8 mouse cellular contexts compared by ENCODE assay signal in the genomic region with DNA sequence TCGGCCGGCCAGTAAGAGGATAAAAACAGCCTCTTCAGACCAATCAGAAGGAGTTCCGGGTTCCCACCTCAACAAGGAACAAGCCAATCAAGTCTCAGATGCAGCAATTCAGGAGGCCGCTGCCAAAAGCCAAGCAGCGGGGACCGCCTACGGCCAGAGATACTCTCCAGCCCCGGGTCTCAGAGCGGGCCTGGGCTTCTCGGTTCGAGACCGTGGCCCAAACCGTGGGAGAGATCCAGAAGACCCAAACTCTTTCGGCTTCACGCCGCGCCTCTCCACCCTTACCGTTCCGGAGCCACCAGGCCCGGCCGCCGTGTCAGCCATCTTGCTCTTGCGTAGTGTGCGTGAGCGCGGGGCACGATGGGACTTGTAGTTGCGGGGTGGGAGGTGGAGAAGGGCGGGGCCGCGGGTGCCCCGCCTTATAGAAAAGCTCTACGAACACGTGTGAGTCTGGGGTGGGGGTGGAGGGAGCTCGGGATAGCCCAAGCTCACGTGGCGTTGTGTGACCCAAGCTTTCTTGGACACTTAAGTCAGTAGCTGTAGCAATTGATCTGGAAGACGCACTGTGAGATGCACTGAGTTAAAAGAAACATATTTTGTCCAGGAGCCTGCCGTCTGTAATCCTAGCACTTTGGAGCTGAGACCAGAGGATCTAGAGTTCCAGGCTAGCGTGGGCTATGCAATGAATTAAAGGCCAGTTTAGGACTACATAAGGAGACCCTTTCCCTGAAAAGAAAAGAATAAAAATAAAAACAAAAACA. TPM values are rescaled to one million over a fixed set of nuclear protein-coding genes. Genes with fewer than 3 reads are reported as not detected.
DNase-seq lines count a peak whose midpoint lies in the region; ATAC-seq and TF ChIP-seq lines count a peak whose summit lies in the region.

TSS of gene Taf8 (minus strand) at position 347 of the 761 bp plus-strand sequence.

- peaks cover 20% of the 10 kb centered on the region for H3K36me3 ChIP-seq in kidney, embryonic 14.5 days (ENCODE audit: control insufficient read depth, insufficient read depth, low read length)
- peaks cover 31% of the 10 kb centered on the region for H3K36me3 ChIP-seq in limb, embryonic 15.5 days

- 2% methylated on average over 40 of the region's 40 CpGs for WGBS in kidney, embryonic 14.5 days
- WGBS in limb, embryonic 15.5 days, result 1% methylated on average over 40 of the region's 40 CpGs

- H3K4me3 ChIP-seq in bone marrow macrophage, adult 2 months (ENCODE audit: insufficient read depth, low read length), result peak within 1 kb of the TSS; percentile 87
- peak within 1 kb of the TSS; percentile 83 for H3K4me3 ChIP-seq in embryonic fibroblast, embryonic 13.5 days (ENCODE audit: insufficient read depth, low read length)
- H3K4me3 ChIP-seq in kidney, embryonic 14.5 days (ENCODE audit: low read length), result peak within 1 kb of the TSS; percentile 73
- peak within 1 kb of the TSS; percentile 71 for H3K4me3 ChIP-seq in limb, embryonic 15.5 days

- H3K9ac ChIP-seq in kidney, embryonic 14.5 days (ENCODE audit: low read depth, low read length), result peak within 1 kb of the TSS; percentile 81
- peak within 1 kb of the TSS; percentile 74 for H3K9ac ChIP-seq in limb, embryonic 15.5 days

- peak; percentile 95 for ATAC-seq in kidney, embryonic 14.5 days (ENCODE audit: low FRiP score, low TSS enrichment)
- ATAC-seq in limb, embryonic 15.5 days (ENCODE audit: insufficient number of reproducible peaks, low FRiP score, low TSS enrichment, low read depth), result peak; percentile 92

- DNase-seq in A20 (ENCODE audit: low read depth, low spot score), result peak; percentile 99
- peak; percentile 94 to 96 for DNase-seq in heart, adult 9 months (ENCODE audit: low spot score in 2 of 2)
- DNase-seq in monocyte, adult 2 months (ENCODE audit: low read depth in 1 of 2, low spot score in 2 of 2), result peak; percentile 83 to 89
- peak; percentile 90 to 93 for DNase-seq in spleen, postnatal 36 days (ENCODE audit: low spot score in 2 of 2)

- H3K9me3 ChIP-seq in kidney, embryonic 14.5 days (ENCODE audit: control insufficient read depth, low read length), result no peaks in the 10 kb centered on the region
- no peaks in the 10 kb centered on the region for H3K9me3 ChIP-seq in limb, embryonic 15.5 days

- no peaks in the 10 kb centered on the region for H3K27me3 ChIP-seq in kidney, embryonic 14.5 days (ENCODE audit: control insufficient read depth, insufficient read depth, low read length)
- H3K27me3 ChIP-seq in limb, embryonic 15.5 days, result no peaks in the 10 kb centered on the region

- TF ChIP-seq CTCF in bone marrow macrophage, adult 2 months (IDR thresholded peaks at IDR 0.05; ENCODE audit: low read depth, low read length), result no peak
- no peak for TF ChIP-seq CTCF in embryonic fibroblast, embryonic 13.5 days (IDR thresholded peaks at IDR 0.05; ENCODE audit: borderline replicate concordance, insufficient read depth, low read length)

- H3K4me1 ChIP-seq in bone marrow macrophage, adult 2 months (ENCODE audit: control insufficient read depth, insufficient read depth, low read length), result peaks cover 40% of the 10 kb centered on the region
- peaks cover 6% of the 10 kb centered on the region; the same call in 1 of the 2 replicates for H3K4me1 ChIP-seq in embryonic fibroblast, embryonic 13.5 days (ENCODE audit: control insufficient read depth, insufficient read depth, low read length)
- peaks cover 14% of the 10 kb centered on the region for H3K4me1 ChIP-seq in kidney, embryonic 14.5 days (ENCODE audit: control insufficient read depth, insufficient read depth, low read length)
- peaks cover 29% of the 10 kb centered on the region for H3K4me1 ChIP-seq in limb, embryonic 15.5 days

- peak within 1 kb of the TSS; percentile 87 for H3K4me2 ChIP-seq in kidney, embryonic 14.5 days (replicated peaks; ENCODE audit: low read depth, low read length)
- peak within 1 kb of the TSS; percentile 88 for H3K4me2 ChIP-seq in limb, embryonic 15.5 days

- H3K27ac ChIP-seq in bone marrow macrophage, adult 2 months (ENCODE audit: insufficient read depth, low read depth, low read length), result peak within 1 kb of the TSS; percentile 77
- H3K27ac ChIP-seq in embryonic fibroblast, embryonic 13.5 days (ENCODE audit: insufficient read depth, low read length), result peak within 1 kb of the TSS; percentile 76
- peak within 1 kb of the TSS; percentile 73; the same call in 1 of the 2 replicates for H3K27ac ChIP-seq in kidney, embryonic 14.5 days (ENCODE audit: low read depth, low read length)
- H3K27ac ChIP-seq in limb, embryonic 15.5 days, result peak within 1 kb of the TSS; percentile 88

- no peak; the same call in 1 of the 2 replicates for TF ChIP-seq POLR2A in bone marrow macrophage, adult 2 months (IDR thresholded peaks at IDR 0.05; ENCODE audit: borderline replicate concordance, low read depth, low read length)
- peak; percentile 80 for TF ChIP-seq POLR2A in embryonic fibroblast, embryonic 13.5 days (IDR thresholded peaks at IDR 0.05; ENCODE audit: low read depth, low read length)

RNA-seq across cellular contexts. Expression of gene Taf8, which starts in this region (rescaled TPM):
- 23.7 and 30.1 TPM in 2 replicates for polyA plus RNA-seq in bone marrow macrophage, adult 2 months (2012; ENCODE audit: insufficient read depth, insufficient read length, missing spikeins)
- 10.5 and 16.0 TPM in 2 replicates for polyA plus RNA-seq in embryonic fibroblast, embryonic 13.5 days (2011; ENCODE audit: insufficient read length, low read depth, missing spikeins)
- 24.9 and 28.9 TPM in 2 replicates for polyA plus RNA-seq in kidney, embryonic 14.5 days (2014; fragmentation: Nextera tagmentation; extraction: Ambion mirVana)
- polyA plus RNA-seq in limb, embryonic 15.5 days (2015; fragmentation: Nextera tagmentation; extraction: Ambion mirVana), result 28.2 and 28.9 TPM in 2 replicates

Comparison
In these comparisons a context has a peak if more than half of its experiments do, and no peak if none do; other contexts are left out.
1. Peak in every context shown above with its lines: DNase-seq, ATAC-seq, H3K4me3 ChIP-seq and H3K27ac ChIP-seq.